Mouse (Mus musculus) megakaryocyte, embryonic 14.5 days (primary cell): Measurements from ENCODE around the gene 1700123O20Rik.

Experiments
- FLI1 ChIP-seq: IDR thresholded peaks from 2 replicates; pipeline ENCODE4 v1.6.1; 2012; ENCODE audit warnings: low read length, inconsistent platforms, mixed read lengths
- GATA1 ChIP-seq: IDR thresholded peaks from 3 replicates; pipeline ENCODE4 v1.6.1; 2012; ENCODE audit warnings: mixed read lengths, low read length, inconsistent platforms, borderline replicate concordance

- TF ChIP-seq GATA1 (no peak), FLI1 (no peak)
Observed at GRCm38 (mm10) chr14:54735221-54735620, 49.2 kb downstream of the 1700123O20Rik start.
